Mouse (Mus musculus) spleen, adult 2 months (tissue): Measurements from ENCODE around the gene Cnih4. TPM values are rescaled to one million over a fixed set of nuclear protein-coding genes. Genes with fewer than 3 reads are reported as not detected.

Experiments used
- DNase-seq, 2 experiments: peaks; one replicate each; pipeline versions ENCODE4 v3.0.0 to v3.0.0-alpha.2; 2012 to 2021; ENCODE audit warnings: low spot score in 2 of 2, low read depth in 1 of 2
- H3K27ac ChIP-seq: fragments of 200-500 bp; 2 replicates; pipeline ENCODE4 v1.5.1; 2012; ENCODE audit warnings: low read length, inconsistent platforms; ENCODE audit not compliant: insufficient read depth
- H3K27me3 ChIP-seq: fragments of 200-500 bp; 2 replicates; pipeline ENCODE4 v1.6.1; 2012; ENCODE audit warnings: mild to moderate bottlenecking, moderate library complexity, low read length, inconsistent platforms; ENCODE audit not compliant: control insufficient read depth, insufficient read depth
- H3K36me3 ChIP-seq: fragments of 200-500 bp; 2 replicates; pipeline ENCODE4 v1.6.1; 2012; ENCODE audit warnings: mild to moderate bottlenecking, low read length, inconsistent platforms; ENCODE audit not compliant: control insufficient read depth, insufficient read depth
- H3K4me1 ChIP-seq: fragments of 200-500 bp; 2 replicates; pipeline ENCODE4 v1.6.1; 2011; ENCODE audit warnings: inconsistent platforms; ENCODE audit not compliant: control insufficient read depth, insufficient read depth, insufficient read length
- H3K4me3 ChIP-seq: fragments of 200-500 bp; 2 replicates; pipeline ENCODE4 v1.5.1; 2011; ENCODE audit warnings: mild to moderate bottlenecking, inconsistent platforms; ENCODE audit not compliant: insufficient read depth, insufficient read length; ENCODE audit errors: extremely low read depth
- CTCF ChIP-seq: fragments of 200-500 bp; IDR thresholded peaks from 2 replicates; pipeline ENCODE4 v1.5.1; 2011; ENCODE audit warnings: mild to moderate bottlenecking, inconsistent platforms; ENCODE audit not compliant: insufficient read depth, insufficient read length, insufficient replicate concordance; ENCODE audit errors: extremely low read depth
- POLR2A ChIP-seq: fragments of 200-500 bp; IDR thresholded peaks from 2 replicates; pipeline ENCODE4 v1.6.1; 2011; ENCODE audit warnings: low read depth, low read length, inconsistent platforms
- WGBS: fragments of 180-500 bp; shearing (Covaris S2); methylation state at CpG from one replicate; pipeline ENCODE4 v1.1.7; 2018; 5-methylcytosine and 5-hydroxymethylcytosine counted together
- polyA plus RNA-seq: library from polyadenylated mRNA; depleted of rRNA; stranded (reverse); fragments of >200 nt; gene quantifications from 2 replicates; pipeline ENCODE4 v1.2.3, GENCODE M21; 2012

The Cnih4 gene
- polyA plus RNA-seq, 1 experiment, result 6.0 TPM

GRCm38 (mm10) chr1:181150827-181151534 is 6.5 kb downstream of the Cnih4 start:
- peak overlapping the region; percentile 70 for H3K27ac ChIP-seq
- H3K36me3 ChIP-seq, result peaks cover 1% of the 10 kb centered on the region
- H3K27me3 ChIP-seq, result no peaks in the 10 kb centered on the region
- H3K4me1 ChIP-seq, result no peaks in the 10 kb centered on the region; the same call in 1 of the 2 replicates
- peak; percentile 67 to 90 for DNase-seq
- WGBS, result under 1% methylated on average over 55 of the region's 59 CpGs
- no peak for TF ChIP-seq CTCF
- 0 out of 2 replicates have a peak, but pooled peaks have one; percentile 34 for TF ChIP-seq POLR2A
- peak overlapping the region; percentile 95 for H3K4me3 ChIP-seq

GRCm38 (mm10) chr1:181151541-181151940 is 7.0 kb downstream of the Cnih4 start:
- H3K4me1 ChIP-seq, result no peaks in the 10 kb centered on the region; the same call in 1 of the 2 replicates
- H3K27ac ChIP-seq, result no peak overlapping the region
- no peak for DNase-seq
- WGBS, result 46% methylated on average over 5 of the region's 5 CpGs
- TF ChIP-seq POLR2A, result no peak
- TF ChIP-seq CTCF, result no peak
- H3K27me3 ChIP-seq, result no peaks in the 10 kb centered on the region
- peak overlapping the region; percentile 95; the same call in 1 of the 2 replicates for H3K4me3 ChIP-seq
- H3K36me3 ChIP-seq, result peaks cover 1% of the 10 kb centered on the region

- Histone ChIP-seq H3K4me1 (peaks cover 3% of the 10 kb centered on the region; the same call in 1 of the 2 replicates), H3K36me3 (peaks cover 18% of the 10 kb centered on the region), H3K27me3 (no peaks in the 10 kb centered on the region), H3K27ac (no peak overlapping the region), H3K4me3 (no peak overlapping the region)
- no peak for TF ChIP-seq POLR2A
- no peak for TF ChIP-seq CTCF
- no peak for DNase-seq
- WGBS, result 83% methylated on average over 2 of the region's 2 CpGs
These were observed 23.3 kb downstream of the Cnih4 start for GRCm38 (mm10) chr1:181167816-181168215.

GRCm38 (mm10) chr1:181168377-181168776 is 23.9 kb downstream of the Cnih4 start:
- no peaks in the 10 kb centered on the region for H3K27me3 ChIP-seq
- no peak for DNase-seq
- peaks cover 13% of the 10 kb centered on the region for H3K36me3 ChIP-seq
- H3K4me3 ChIP-seq, result no peak overlapping the region
- peaks cover 3% of the 10 kb centered on the region; the same call in 1 of the 2 replicates for H3K4me1 ChIP-seq
- no peak overlapping the region for H3K27ac ChIP-seq
- no peak for TF ChIP-seq POLR2A
- TF ChIP-seq CTCF, result no peak
- WGBS, result 73% methylated on average over 3 of the region's 3 CpGs

GRCm38 (mm10) chr1:181170210-181170609 is 25.7 kb downstream of the Cnih4 start:
- peak overlapping the region; percentile 28; the same call in 1 of the 2 replicates for H3K4me3 ChIP-seq
- peaks cover 9% of the 10 kb centered on the region for H3K36me3 ChIP-seq
- DNase-seq, result peak; percentile 40 to 60
- WGBS, result 16% methylated on average over 8 of the region's 8 CpGs
- H3K27ac ChIP-seq, result peak overlapping the region; percentile 31
- TF ChIP-seq POLR2A (no peak), CTCF (no peak)
- H3K4me1 ChIP-seq, result peaks cover 3% of the 10 kb centered on the region; the same call in 1 of the 2 replicates
- no peaks in the 10 kb centered on the region for H3K27me3 ChIP-seq

- 85% methylated on average over 4 of the region's 4 CpGs for WGBS
- no peak for DNase-seq
- TF ChIP-seq CTCF (no peak), POLR2A (no peak)
- Histone ChIP-seq H3K36me3 (peaks cover 50% of the 10 kb centered on the region), H3K4me1 (no peaks in the 10 kb centered on the region), H3K27me3 (no peaks in the 10 kb centered on the region), H3K4me3 (no peak overlapping the region), H3K27ac (no peak overlapping the region)
These were observed 44.4 kb downstream of the Cnih4 start for GRCm38 (mm10) chr1:181188925-181189324.

GRCm38 (mm10) chr1:181199446-181199845 is 55.0 kb downstream of the Cnih4 start:
- Histone ChIP-seq H3K27me3 (no peaks in the 10 kb centered on the region), H3K36me3 (peaks cover 48% of the 10 kb centered on the region), H3K27ac (no peak overlapping the region), H3K4me3 (no peak overlapping the region), H3K4me1 (no peaks in the 10 kb centered on the region)
- WGBS, result 97% methylated on average over 4 of the region's 4 CpGs
- no peak for DNase-seq
- TF ChIP-seq POLR2A (no peak), CTCF (no peak)
